Mouse (Mus musculus): ENCODE measurements around the gene Iah1.

Iah1 gene

DNA sequence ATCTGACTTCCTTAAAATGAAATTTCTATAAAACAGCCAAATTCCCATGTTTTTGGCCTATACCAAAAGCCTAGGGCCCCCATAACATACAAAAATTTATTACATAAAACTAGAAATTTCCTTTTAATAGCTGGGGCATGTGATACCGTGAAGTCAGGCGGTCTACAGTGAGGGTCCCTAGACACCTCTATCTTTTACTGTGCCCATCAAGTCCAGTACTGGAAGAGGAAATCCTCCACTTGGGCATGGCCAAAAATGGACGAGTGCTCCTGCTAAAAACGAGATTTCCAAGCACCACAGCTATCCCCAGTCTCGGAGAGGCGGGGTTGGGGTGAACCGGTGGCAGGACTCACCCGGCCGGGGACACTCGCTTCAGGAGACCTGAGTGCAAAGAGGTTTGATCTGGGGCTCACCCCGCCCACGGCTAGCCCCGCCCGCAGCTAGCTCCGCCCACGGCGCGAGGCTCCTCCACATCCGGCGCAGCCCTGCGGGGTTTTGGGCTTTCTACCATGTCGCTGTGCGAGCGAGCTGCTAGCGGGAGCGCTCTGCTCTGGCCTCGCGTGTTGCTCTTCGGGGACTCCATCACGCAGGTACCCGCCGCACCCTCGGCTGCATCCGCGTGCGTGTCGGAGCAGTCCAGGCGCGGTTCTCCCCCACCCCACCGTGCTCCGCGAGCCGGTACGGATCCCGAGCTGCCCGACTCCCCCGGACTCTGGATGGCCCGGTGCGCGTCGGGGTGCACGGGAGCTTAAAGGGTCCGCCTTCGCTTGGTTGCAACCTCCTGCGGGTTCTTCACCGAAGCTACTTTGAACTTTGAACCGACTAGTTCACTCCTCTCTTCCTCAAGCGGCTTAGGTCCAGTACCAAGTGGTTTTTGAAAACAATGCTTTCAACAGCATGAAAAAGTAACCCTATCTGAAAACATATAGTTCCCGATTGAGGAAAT, at the start of gene Iah1:
Gene Iah1, plus strand, starts transcription at position 467 of the 946 bp plus-strand sequence.
- DNase-seq: peak; percentile 75

DNA sequence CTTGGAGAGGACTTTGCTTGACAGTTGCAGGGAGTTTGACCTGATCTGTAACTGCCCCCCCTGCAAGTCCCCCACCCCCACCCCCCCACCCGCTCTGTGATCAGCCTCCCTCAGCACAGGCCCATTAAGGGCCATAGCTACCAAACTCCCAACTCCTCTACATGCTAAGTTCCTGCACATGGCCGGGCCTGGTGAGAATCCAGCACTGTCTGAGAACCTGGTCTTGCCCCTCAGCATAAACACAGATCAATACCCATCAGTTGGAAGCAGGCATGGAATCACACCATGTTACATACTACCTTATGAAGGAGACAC, 49.4 kb upstream of the Iah1 start:
- DNase-seq: no peak

DNA sequence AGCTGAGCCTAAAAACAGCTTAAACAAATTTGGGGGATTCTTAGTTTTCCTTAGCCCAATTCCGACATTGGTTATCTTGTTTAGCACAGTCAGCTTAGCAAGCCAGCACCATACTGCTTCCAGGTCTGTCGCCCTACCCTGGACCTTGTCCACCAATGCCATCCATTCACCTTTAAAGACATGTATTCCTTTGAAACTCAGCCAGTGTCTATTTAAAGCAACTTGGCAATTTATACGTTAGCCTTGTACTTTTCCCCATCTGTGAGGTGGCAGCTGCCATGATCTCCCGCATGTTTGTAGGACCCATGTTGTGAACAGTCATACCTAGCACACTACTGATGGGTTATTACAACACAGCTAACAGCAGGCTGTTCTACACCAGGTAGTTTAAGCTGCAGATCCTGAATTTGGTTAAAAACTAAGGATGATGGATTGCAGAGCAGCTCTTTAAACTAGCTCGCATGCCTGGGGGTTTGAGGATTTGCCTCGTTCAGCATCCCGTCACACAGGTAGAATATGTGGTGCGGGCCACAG, 48.0 kb upstream of the Iah1 start:
- no peak for DNase-seq

DNA sequence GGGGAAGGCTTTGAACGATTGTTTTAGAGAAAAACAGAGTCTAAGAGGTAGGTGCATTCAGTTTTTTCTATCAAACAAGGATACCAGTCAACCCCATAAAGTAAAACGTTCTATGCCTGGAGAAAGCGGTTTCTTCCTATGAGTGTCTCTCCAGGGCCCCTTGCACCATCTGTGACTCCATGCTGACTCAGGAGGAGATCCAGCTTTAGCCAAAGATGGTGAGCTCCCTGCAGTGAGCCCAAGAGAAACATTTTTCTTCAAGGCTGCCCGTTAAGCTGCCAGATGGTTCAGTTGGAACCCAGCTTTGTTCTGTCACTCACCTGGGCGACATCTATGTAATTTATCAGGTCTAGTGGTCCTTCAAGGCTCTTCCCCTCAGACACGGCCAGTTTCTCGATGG, 41.7 kb upstream of the Iah1 start:
- no peak for DNase-seq

DNA sequence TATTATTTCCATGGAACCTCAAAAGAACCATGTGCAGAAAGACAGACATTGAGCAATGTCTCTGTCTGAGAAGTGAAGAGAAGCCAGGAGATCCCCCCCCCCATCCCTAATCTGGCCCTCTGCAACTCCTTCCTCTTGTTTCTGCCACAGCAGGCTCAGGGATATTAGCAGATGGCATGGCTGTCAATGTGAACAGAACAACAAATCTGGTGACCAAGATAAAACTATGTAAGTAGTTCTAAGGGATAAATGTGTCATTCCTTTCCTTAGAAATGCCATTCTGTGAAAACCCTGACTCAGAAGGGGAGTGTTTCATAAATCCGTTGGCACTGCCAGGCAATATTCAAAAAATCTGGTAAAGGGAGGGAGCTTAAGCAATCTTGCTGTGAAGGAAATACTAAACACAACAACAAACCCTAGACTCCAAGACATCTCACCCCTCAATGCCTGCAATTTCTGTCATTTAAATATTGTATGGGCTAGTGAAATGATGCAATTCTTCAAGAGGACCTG, 38.8 kb upstream of the Iah1 start:
- peak; percentile 40 for DNase-seq

DNA sequence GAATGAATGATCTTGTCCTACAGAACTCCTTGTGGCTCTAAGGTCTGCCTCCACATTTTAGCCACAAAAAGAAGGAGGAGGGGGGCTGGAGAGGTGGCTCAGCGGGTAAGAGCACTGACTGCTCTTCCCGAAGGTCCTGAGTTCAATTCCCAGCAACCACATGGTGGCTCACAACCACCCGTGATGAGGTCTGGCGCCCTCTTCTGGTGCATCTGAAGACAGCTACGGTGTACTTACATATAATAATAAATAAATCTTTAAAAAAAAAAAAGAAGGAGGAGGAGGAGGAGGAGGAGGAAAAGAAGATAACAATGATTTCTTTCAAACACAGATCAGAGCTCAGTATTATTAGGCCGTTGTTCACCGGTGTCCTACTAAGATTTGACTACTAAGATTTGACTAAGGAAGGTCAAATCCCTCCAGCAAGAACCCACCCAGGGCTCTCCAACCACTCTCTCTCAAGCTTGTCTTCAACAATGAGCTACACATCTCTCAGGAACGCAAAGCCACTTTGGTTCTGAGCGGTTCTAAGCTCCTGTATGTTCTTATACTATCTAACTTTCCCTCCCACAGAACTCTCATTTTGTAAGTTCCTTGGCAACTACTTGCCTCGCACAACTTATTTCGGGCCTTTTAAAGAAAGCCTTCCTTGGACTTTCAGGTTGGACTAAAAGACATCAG, 31.3 kb upstream of the Iah1 start, which contains the start of gene Cpsf3:
Gene Cpsf3, plus strand, starts transcription at position 631 of the 681 bp plus-strand sequence.
- no peak for DNase-seq

DNA sequence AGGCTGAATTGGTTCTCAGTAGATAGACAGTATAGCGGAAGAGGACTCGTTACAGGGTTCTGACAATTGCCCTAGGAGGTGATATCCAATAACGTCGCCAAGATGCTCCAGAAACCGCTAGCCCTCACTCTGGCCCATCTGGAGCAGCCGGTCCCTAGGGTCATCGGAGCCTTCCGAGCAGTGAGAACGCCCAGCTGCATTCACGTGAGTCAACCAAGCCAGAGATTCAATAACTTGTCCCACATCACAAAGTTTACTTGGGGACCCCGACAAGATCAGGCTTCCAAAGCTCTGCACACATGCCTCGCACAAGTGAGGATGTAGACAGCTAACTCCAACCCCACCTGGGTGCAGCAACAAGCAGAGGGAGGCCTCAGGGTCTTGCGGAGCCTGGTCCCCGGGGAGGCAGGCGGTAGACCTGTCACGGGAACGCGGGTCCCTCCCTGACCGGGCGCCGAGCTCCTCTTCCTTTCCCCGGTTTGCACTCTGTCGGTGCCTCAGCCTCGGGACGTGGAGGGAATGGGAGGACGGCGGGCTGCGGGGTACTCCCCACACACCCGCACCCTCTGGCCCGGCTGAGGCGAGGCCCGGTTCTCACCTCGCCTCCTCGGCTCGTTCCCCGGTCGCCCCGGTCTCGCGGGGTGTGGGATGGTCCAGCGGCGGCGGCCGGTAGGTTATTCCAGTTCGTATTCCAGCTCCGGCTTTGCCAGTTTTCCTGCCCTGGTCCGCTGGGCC, 30.5 kb upstream of the Iah1 start:
- DNase-seq: no peak

DNA sequence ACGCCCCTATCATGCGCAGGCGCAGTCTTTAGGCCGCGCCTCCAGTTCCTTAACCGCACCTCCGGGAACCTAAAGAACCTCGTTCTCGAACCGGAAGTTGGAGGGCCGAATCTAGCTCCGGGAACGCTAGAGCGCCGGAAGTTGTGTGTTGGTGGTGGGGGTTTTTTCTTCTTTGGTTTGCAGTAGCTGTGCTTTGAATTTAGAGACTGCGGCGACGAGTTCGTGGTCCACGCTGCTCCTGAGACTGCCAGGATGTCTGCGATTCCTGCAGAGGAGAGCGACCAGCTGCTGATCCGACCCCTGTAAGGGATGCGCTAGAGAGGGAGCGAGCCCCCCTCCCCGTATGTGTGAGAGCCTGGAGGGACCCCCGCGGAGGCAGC, 30.0 kb upstream of the Iah1 start, which contains the start of gene Itgb1bp1:
Gene Itgb1bp1, minus strand, starts transcription at position 42 of the 380 bp plus-strand sequence.
- DNase-seq: peak; percentile 98

DNA sequence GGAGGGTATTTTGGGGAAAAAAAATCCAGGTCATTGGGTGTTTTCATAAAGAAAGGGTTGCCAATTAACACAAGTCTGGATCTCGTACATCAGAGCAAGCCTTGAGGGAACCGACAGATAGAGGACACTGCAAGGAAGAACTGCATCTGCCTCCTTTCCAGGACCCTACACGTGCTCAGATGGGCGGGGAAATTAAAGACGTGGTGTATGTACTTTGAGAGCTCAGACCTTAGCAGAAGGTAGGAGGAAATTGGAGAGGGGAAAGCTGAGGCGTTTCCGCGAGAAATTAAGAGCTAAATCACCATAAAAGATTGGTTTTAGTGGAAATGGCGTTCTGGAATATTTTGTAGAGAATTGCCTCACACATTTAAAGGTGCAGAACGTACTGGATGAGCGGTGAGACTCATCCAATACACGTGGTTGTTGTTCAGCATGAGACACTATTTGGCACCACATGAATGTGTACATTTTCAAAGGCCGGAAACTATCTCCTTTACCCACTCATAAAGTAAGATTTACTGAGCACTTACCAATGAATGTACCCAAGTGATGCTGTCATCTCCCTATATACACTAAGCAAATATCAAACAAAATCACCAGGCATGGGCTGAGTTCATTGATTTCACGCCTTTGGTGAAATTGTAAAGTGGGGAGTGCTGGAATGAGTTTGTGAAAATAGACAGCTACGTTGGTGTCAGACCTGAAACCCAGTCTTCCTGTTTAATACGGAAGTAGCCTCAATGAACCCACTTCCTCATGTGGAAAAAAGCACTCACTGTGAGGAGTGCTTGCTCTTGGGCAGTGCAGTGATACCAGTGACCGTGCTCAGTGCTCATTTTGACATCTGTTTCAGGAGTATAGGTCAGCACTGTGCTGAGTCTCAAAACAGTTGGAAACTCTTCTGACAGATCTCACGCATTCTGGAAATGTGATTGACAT, 29.2 kb upstream of the Iah1 start:
- peak; percentile 21 for DNase-seq

DNA sequence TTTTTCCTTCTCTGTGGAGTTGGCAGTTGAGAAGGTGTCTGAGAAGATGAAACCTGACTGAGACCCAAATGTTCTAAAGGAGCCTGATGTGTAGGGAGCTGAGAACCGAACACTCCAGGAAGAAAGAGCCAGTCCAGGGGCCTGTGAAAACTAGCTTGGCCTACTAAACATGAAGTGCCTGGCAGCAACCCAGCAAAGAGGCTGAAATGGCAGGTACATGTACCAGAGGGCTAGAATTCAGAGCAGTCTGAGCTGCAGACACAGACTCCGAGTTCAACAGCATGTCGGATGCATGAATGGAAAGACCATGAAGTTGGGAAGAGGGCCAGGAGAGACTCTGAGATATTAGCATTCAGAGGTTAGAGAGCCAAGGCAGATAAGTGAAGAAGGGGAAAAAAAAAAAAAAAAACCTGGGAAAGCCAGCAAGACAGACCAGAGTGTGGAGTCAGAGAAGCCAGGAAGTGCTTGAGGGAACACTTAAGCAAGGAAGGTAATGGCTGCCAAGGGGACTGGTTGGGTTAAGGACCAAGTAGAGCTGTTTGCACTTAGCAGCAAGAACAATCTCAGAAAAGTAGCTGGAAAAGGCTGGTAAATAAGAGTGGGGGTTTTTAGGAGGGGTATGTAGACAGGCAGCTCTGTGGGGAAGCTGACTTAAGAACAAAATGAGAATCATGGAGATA, 27.3 kb upstream of the Iah1 start:
- DNase-seq: no peak

DNA sequence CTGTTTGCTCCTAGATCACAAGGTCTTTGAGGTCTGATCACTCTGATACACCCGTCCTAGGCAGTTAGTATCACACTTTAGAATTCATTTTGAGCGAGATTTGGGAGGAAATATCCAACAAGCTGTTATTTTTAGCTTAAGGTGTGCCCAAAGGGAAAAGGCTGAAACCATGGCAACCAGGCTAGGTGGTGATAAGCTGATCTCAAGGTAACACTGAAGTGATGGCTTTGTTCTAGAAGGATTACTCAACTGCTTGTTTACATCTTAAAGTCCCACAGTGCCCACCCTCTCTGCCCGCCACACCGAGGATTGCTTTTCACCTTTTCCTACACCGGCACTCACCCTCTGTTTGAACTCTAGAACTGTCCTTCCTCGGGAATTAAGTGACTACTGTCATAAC, 26.5 kb upstream of the Iah1 start:
- no peak for DNase-seq

DNA sequence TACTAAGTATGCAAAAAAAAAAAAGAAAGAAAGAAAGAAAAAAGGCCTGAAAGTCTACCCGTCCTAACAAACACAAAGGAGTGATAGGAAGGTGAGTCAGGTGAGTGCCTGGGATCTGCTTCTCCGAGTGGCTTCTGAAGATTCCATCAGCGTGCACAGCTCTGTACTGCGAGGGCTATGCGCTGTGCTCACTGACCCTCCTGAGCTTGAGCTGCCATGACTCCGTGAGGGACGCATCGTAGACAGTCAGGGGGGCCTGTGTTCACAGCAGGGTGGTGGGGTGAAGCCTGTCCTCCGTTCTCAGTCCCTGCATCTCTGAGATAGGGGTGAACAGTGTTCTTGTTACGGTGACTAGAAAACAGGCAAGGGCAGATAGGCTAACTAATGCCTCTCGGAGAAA, 17.3 kb upstream of the Iah1 start:
- DNase-seq: no peak

DNA sequence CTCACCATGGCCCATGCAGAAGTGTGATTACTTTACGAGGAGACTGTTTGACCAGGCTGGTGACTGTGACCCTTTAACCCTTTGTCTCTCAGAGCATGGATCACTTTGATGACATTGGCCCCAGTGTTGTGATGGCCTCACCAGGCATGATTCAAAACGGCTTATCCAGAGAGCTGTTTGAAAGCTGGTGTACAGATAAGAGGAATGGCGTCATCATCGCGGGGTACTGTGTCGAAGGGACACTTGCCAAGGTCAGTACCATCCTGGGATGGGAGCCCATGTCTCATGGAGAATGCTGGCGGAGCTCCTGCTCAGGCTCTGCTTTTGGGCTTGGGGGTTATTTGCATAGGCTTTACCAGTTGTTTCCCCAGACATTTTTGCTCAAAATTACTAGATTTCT, 14.9 kb upstream of the Iah1 start:
- DNase-seq: no peak

DNA sequence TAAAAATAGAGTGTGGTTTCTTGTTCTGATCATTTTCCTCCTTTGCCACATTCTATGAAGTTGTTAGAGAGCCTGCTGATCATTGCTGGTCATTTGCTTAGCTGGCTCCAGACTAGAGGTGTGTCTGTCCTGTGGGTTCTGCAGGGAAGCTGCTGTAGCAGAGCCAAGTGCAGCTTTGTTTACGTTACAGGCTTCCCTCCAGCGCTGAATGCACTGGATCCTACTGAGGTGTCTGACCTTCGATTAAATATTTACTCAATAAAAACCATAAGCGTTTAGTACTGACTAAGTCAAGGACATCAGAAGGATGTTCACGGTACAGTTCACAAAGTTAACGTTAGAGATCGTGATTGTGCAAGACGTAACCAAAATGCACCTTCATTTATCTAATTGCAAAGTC, 14.3 kb upstream of the Iah1 start:
- no peak for DNase-seq

DNA sequence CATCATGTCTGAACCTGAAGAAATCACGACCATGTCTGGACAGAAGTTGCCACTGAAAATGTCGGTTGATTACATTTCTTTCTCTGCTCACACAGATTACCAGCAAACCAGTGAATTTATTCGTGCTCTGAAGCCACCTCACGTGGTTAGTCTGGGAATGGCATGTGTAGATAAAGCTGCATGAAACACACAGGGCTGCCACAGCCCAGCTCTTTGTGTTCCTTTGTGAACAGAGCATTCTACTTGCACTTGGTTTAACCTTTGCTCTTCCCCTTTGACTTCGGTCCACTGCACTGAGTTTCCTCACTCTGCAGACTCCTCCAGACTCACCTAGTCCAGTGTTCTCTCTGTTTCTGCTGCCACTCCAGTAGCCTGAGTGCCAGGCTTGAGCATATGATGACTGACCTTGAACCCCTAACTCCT, 13.8 kb upstream of the Iah1 start:
- DNase-seq: no peak

DNA sequence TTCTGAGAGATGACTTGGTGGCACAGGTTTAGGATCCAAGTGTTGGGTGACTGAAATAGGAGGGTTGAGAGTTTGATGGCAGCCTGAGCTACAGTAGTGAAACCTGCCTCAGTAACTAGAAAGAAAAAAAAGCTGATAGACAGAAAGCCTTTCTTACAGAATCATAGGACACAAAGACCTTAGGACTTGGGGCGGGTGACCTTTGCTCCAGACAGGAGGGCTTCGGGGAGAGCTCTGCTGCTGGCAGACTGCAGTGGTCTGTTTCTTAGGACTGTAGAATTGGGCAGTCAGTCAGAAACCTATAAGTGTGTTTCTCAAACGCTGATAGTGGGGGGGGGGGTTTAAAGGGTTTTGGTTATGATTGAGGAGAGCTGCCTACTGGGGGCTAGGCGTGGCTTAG, 10.4 kb upstream of the Iah1 start:
- DNase-seq: no peak

DNA sequence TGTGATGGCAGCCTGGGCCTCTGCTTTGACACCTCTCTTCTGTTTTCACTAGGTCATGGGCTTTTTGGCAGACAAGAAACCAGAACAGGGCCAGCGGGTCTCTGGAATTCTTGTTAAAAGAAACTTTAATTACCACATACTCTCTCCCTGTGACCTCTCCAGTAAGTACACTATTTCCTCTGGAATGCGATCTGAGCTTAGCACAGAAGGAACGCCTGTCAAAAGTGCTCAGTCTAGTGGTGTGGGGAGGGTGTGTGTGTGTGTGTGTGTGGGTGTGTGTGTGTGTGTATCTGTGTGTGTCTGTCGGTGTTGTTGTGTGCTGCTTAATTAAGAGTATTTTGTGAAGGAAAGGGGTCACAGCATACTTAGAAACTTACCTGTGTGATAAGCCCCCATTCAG, 9.5 kb upstream of the Iah1 start:
- no peak for DNase-seq

DNA sequence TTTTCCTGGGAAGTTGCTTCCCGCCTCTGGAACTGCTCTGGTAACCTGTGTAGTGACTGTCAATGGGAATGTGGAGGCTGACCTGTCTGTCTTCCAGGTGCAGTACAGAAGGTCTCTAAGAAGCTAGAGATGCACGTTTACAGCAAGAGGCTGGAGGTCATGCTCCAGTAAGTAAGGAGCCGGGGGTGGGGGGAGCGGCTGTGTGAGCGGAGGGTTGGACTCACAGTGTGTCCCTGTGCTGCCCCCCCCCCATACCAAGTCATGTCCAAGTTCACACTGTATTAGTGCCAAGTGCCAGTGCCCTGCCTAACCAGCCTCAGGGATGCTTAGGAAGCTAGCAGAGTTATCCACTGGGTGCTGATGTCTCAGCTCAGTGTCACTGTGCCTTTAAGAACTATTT, 4.0 kb upstream of the Iah1 start:
- DNase-seq: no peak

DNA sequence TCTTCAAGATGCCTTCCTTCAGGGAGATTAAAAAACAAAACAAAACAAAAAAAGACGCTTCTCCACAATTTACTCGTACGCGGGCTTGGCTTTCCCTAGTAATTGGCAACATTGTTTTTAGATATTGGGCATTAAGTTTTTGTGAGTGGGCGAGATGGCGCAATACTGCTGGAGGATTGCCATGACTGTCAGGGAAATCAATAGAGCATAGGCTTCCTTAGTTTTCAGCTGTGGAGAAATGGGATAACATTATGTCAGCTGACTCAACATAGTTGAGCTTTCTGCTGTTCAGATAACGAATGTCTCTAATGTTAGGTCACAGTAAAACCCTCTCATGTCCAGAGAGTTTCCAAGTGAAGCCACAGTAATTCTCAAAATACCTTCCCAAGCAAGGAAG, 678 bp downstream of the Iah1 start:
- peak; percentile 42 for DNase-seq

DNA sequence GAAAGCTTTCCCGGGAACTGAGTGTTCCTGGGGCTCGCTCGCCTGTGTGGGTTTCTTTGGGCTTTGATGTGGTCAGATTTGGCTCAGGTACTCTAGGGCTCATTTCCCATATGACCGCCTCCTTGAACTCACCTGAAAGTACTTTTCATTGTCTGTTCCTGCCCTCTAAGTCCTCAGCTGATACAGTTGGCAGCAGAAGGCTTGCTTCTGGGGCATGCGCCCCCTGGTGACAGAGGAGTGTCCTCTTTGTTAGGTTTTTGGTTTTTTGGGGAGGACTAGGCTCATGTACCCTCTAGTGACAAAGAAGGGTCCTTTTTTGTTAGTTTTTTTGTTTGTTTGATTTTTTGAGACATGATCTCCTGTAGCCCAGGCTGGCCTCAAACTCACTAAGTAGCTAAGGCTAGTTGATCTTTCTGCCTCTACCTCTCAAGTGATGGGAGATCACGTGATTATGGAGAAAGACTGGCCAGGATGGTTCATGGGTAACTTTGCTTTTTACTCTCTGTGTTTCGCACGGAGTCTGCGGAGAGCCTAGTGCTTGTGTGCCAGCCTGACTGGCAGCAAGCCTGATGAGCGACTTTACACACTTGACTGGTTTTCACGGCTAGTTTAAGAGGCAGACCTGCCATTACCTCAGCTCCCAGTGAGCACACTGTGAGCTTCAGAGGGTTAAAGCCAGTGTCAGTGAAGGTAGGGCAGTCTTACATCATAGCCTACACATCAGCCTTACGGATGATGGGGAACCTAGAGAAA, 2.1 kb downstream of the Iah1 start:
- peak; percentile 37 for DNase-seq

DNA sequence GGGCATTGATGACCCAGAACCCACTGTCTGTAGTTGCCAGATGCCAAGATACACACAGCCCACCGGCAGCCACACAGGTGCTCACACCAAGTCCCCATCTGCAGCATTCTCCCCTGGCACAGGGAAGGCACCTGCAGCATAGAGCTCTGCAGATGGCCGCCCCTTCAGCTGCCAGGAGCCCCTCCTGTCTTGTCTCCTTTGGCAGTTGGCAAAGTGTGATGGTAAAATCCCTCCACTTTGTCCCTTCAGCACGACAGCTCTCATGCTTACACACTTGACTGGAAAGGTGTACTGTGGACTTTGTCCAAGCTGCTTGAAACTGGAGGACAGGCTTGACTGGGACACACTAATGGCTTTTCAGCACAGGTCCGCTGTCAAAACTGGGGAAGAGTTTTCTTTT, 4.1 kb downstream of the Iah1 start:
- DNase-seq: no peak

All from layer of hippocampus, adult 9-11 months (tissue).